Mouse (Mus musculus) E14TG2a.4 (cell line): ENCODE measurements at regions not wholly inside any gene's neighbourhood (a gene's known extent, or its start where the extent isn't known, plus 50 kb on each side); places are given as distances from the start of the nearest gene placed in this dataset.

Experiments
- H3K27me3 ChIP-seq: 2 replicates; pipeline ENCODE4 v1.6.1; 2014; ENCODE audit warnings: low read length, control low read depth; ENCODE audit not compliant: insufficient read depth
- H3K36me3 ChIP-seq: 2 replicates; pipeline ENCODE4 v1.6.1; 2014; ENCODE audit warnings: low read length, control low read depth; ENCODE audit not compliant: insufficient read depth
- H3K4me1 ChIP-seq: replicated peaks from 2 replicates; pipeline ENCODE4 v1.6.1; 2014; ENCODE audit warnings: low read depth, low read length, control low read depth
- H3K4me3 ChIP-seq: replicated peaks from 2 replicates; pipeline ENCODE4 v1.5.1; 2014; ENCODE audit warnings: mild to moderate bottlenecking, low read length
- H3K9me3 ChIP-seq: 2 replicates; pipeline ENCODE4 v1.6.1; 2014; ENCODE audit warnings: low read length, control low read depth
- CTCF ChIP-seq: conservative IDR thresholded peaks from 2 replicates; pipeline ENCODE4 v1.5.1; 2014; ENCODE audit warnings: low read length
- NANOG ChIP-seq: IDR thresholded peaks from 2 replicates; pipeline ENCODE4 v1.6.1; 2014; ENCODE audit warnings: borderline replicate concordance, low read length, mixed read lengths
- POU5F1 ChIP-seq: IDR thresholded peaks from 2 replicates; pipeline ENCODE4 v1.6.1; 2014; ENCODE audit warnings: low read length, borderline replicate concordance

GRCm38 (mm10) chr12:68862313-68862990 is 296.5 kb downstream of the Rps29 start:
- Histone ChIP-seq H3K4me3 (no peak overlapping the region), H3K27me3 (no peaks in the 10 kb centered on the region), H3K9me3 (no peaks in the 10 kb centered on the region), H3K4me1 (no peaks in the 10 kb centered on the region), H3K36me3 (no peaks in the 10 kb centered on the region)
- peak; percentile 56 for TF ChIP-seq CTCF
- TF ChIP-seq POU5F1 = no peak
- TF ChIP-seq NANOG = no peak

GRCm38 (mm10) chr12:68860332-68860731 is 298.7 kb downstream of the Rps29 start:
- Histone ChIP-seq H3K36me3 (no peaks in the 10 kb centered on the region), H3K27me3 (no peaks in the 10 kb centered on the region), H3K9me3 (no peaks in the 10 kb centered on the region), H3K4me3 (no peak overlapping the region), H3K4me1 (no peaks in the 10 kb centered on the region)
- TF ChIP-seq POU5F1 (no peak), NANOG (no peak), CTCF (no peak)

GRCm38 (mm10) chr12:68849616-68850140 is 309.3 kb downstream of the Rps29 start:
- H3K36me3 ChIP-seq = no peaks in the 10 kb centered on the region
- H3K9me3 ChIP-seq = no peaks in the 10 kb centered on the region
- no peak overlapping the region for H3K4me3 ChIP-seq
- no peaks in the 10 kb centered on the region for H3K27me3 ChIP-seq
- TF ChIP-seq CTCF (no peak), NANOG (no peak), POU5F1 (no peak)
- H3K4me1 ChIP-seq = no peaks in the 10 kb centered on the region

GRCm38 (mm10) chr12:68840815-68841214 is 318.2 kb downstream of the Rps29 start:
- Histone ChIP-seq H3K36me3 (no peaks in the 10 kb centered on the region), H3K27me3 (no peaks in the 10 kb centered on the region), H3K9me3 (no peaks in the 10 kb centered on the region), H3K4me1 (no peaks in the 10 kb centered on the region), H3K4me3 (no peak overlapping the region)
- TF ChIP-seq CTCF = no peak

- no peak overlapping the region for H3K4me3 ChIP-seq
- H3K9me3 ChIP-seq = no peaks in the 10 kb centered on the region
- no peaks in the 10 kb centered on the region for H3K27me3 ChIP-seq
- no peak for TF ChIP-seq CTCF
- no peak for TF ChIP-seq NANOG
- TF ChIP-seq POU5F1 = no peak
- H3K36me3 ChIP-seq = no peaks in the 10 kb centered on the region
- no peaks in the 10 kb centered on the region for H3K4me1 ChIP-seq
Observed at GRCm38 (mm10) chr12:68840156-68840555, 318.8 kb downstream of the Rps29 start.

GRCm38 (mm10) chr12:68836023-68836422 is 323.0 kb downstream of the Rps29 start:
- no peak for TF ChIP-seq CTCF
- TF ChIP-seq NANOG = no peak
- no peak for TF ChIP-seq POU5F1
- Histone ChIP-seq H3K36me3 (no peaks in the 10 kb centered on the region), H3K4me3 (no peak overlapping the region), H3K27me3 (no peaks in the 10 kb centered on the region), H3K4me1 (no peaks in the 10 kb centered on the region), H3K9me3 (no peaks in the 10 kb centered on the region)

- H3K27me3 ChIP-seq = no peaks in the 10 kb centered on the region
- H3K36me3 ChIP-seq = no peaks in the 10 kb centered on the region
- no peaks in the 10 kb centered on the region for H3K4me1 ChIP-seq
- H3K9me3 ChIP-seq = no peaks in the 10 kb centered on the region
- TF ChIP-seq NANOG = no peak
- TF ChIP-seq POU5F1 = no peak
- TF ChIP-seq CTCF = no peak
- H3K4me3 ChIP-seq = no peak overlapping the region
Observed at GRCm38 (mm10) chr12:68833914-68834313, 325.1 kb downstream of the Rps29 start.

GRCm38 (mm10) chr12:68829404-68829803 is 329.6 kb downstream of the Rps29 start:
- no peaks in the 10 kb centered on the region for H3K9me3 ChIP-seq
- TF ChIP-seq CTCF (no peak), POU5F1 (no peak), NANOG (no peak)
- H3K36me3 ChIP-seq = no peaks in the 10 kb centered on the region
- H3K4me3 ChIP-seq = no peak overlapping the region
- H3K27me3 ChIP-seq = no peaks in the 10 kb centered on the region
- no peaks in the 10 kb centered on the region for H3K4me1 ChIP-seq

GRCm38 (mm10) chr12:68827549-68828249 is 331.3 kb downstream of the Rps29 start:
- Histone ChIP-seq H3K4me1 (no peaks in the 10 kb centered on the region), H3K36me3 (no peaks in the 10 kb centered on the region), H3K4me3 (no peak overlapping the region), H3K27me3 (no peaks in the 10 kb centered on the region), H3K9me3 (peaks cover 10% of the 10 kb centered on the region; the same call in 1 of the 2 replicates)
- no peak for TF ChIP-seq NANOG
- TF ChIP-seq CTCF = no peak
- no peak for TF ChIP-seq POU5F1
